Comparison of ENCODE assay signal across 8 mouse cellular contexts in genomic region chr12:56695358-56696173, GRCm38 (mm10). TPM values are rescaled to one million over a fixed set of nuclear protein-coding genes. Genes with fewer than 3 reads are reported as not detected.
A peak's percentile ranks its signal among the peaks of the same experiment; 100 is the strongest.
DNase-seq lines count a peak whose midpoint lies in the region; ATAC-seq lines count a peak whose summit lies in the region.

No protein-coding gene starts in this region.

- peak overlapping the region; percentile 7 for H3K4me3 ChIP-seq in erythroblast, embryonic 14.5 days (replicated peaks)
- H3K4me3 ChIP-seq in heart, embryonic 14.5 days (ENCODE audit: control insufficient read depth in 1 of 2, insufficient read depth in 1 of 2, low read depth in 1 of 2, low read length in 2 of 2) = peak overlapping the region; percentile 40 to 47
- H3K4me3 ChIP-seq in kidney, embryonic 16.5 days (ENCODE audit: low read length) = peak overlapping the region; percentile 39
- peak overlapping the region; percentile 50 for H3K4me3 ChIP-seq in stomach, embryonic 16.5 days (replicated peaks; ENCODE audit: low read length)

- no peaks in the 10 kb centered on the region for H3K36me3 ChIP-seq in erythroblast, embryonic 14.5 days (ENCODE audit: control insufficient read depth)
- H3K36me3 ChIP-seq in heart, embryonic 14.5 days (ENCODE audit: control insufficient read depth, insufficient read depth, low read length) = no peaks in the 10 kb centered on the region
- H3K36me3 ChIP-seq in kidney, embryonic 16.5 days (ENCODE audit: insufficient read depth, low read length) = no peaks in the 10 kb centered on the region
- no peaks in the 10 kb centered on the region for H3K36me3 ChIP-seq in stomach, embryonic 16.5 days (ENCODE audit: control insufficient read depth, insufficient read depth, low read length)

- H3K9me3 ChIP-seq in erythroblast, embryonic 14.5 days (ENCODE audit: control insufficient read depth, low read length) = peaks cover 17% of the 10 kb centered on the region; the same call in 1 of the 2 replicates
- no peaks in the 10 kb centered on the region for H3K9me3 ChIP-seq in heart, embryonic 14.5 days (ENCODE audit: control insufficient read depth, low read length)
- no peaks in the 10 kb centered on the region for H3K9me3 ChIP-seq in kidney, embryonic 16.5 days (ENCODE audit: low read length)
- H3K9me3 ChIP-seq in stomach, embryonic 16.5 days (replicated peaks; ENCODE audit: control insufficient read depth, low read length) = no peaks in the 10 kb centered on the region

- H3K27me3 ChIP-seq in erythroblast, embryonic 14.5 days (ENCODE audit: control insufficient read depth) = peaks cover 100% of the 10 kb centered on the region
- peaks cover 97% of the 10 kb centered on the region for H3K27me3 ChIP-seq in heart, embryonic 14.5 days (ENCODE audit: control insufficient read depth, insufficient read depth, low read length)
- H3K27me3 ChIP-seq in kidney, embryonic 16.5 days (ENCODE audit: insufficient read depth, low read length) = peaks cover 96% of the 10 kb centered on the region
- peaks cover 88% of the 10 kb centered on the region for H3K27me3 ChIP-seq in stomach, embryonic 16.5 days (ENCODE audit: control insufficient read depth, insufficient read depth, low read length)

- peak; percentile 76 to 89 for DNase-seq in urinary bladder, adult 18-20 months (ENCODE audit: low spot score in 2 of 2)
- DNase-seq in urinary bladder, postnatal 10 days (ENCODE audit: low spot score) = no peak
- peak; percentile 72 for DNase-seq in lung, postnatal 14 days
- no peak for DNase-seq in right cerebral cortex, adult 18-20 months

- peak overlapping the region; percentile 78 for H3K4me2 ChIP-seq in heart, embryonic 14.5 days (ENCODE audit: low read length)
- peak overlapping the region; percentile 58 for H3K4me2 ChIP-seq in kidney, embryonic 16.5 days (replicated peaks; ENCODE audit: low read depth, low read length)
- peak overlapping the region; percentile 66 for H3K4me2 ChIP-seq in stomach, embryonic 16.5 days (ENCODE audit: low read depth, low read length)

- under 1% methylated on average over 41 of the region's 41 CpGs for WGBS in heart, embryonic 14.5 days
- WGBS in kidney, embryonic 16.5 days = 1% methylated on average over 41 of the region's 41 CpGs
- under 1% methylated on average over 41 of the region's 41 CpGs for WGBS in stomach, embryonic 16.5 days

- H3K9ac ChIP-seq in heart, embryonic 14.5 days (ENCODE audit: low read length) = no peak overlapping the region
- no peak overlapping the region for H3K9ac ChIP-seq in kidney, embryonic 16.5 days (replicated peaks; ENCODE audit: low read length)
- H3K9ac ChIP-seq in stomach, embryonic 16.5 days (ENCODE audit: low read length) = peak overlapping the region; percentile 61

- peaks cover 5% of the 10 kb centered on the region for H3K4me1 ChIP-seq in erythroblast, embryonic 14.5 days (ENCODE audit: control insufficient read depth)
- H3K4me1 ChIP-seq in heart, embryonic 14.5 days (ENCODE audit: control insufficient read depth in 2 of 2, insufficient read depth in 2 of 2, low read length in 2 of 2) = peaks cover 17 to 23% of the 10 kb centered on the region in 2 experiments; a peak in 3 of 4 replicates
- peaks cover 26% of the 10 kb centered on the region for H3K4me1 ChIP-seq in kidney, embryonic 16.5 days (ENCODE audit: insufficient read depth, low read length)
- peaks cover 17% of the 10 kb centered on the region for H3K4me1 ChIP-seq in stomach, embryonic 16.5 days (ENCODE audit: control insufficient read depth, insufficient read depth, low read length)

- ATAC-seq in heart, embryonic 14.5 days (ENCODE audit: insufficient number of reproducible peaks, insufficient read depth, low FRiP score, low read depth) = peak; percentile 83
- ATAC-seq in kidney, embryonic 16.5 days (ENCODE audit: low FRiP score, low TSS enrichment) = peak; percentile 95
- peak; percentile 96 for ATAC-seq in stomach, embryonic 16.5 days (ENCODE audit: insufficient read depth, low FRiP score)

- no peak overlapping the region for H3K27ac ChIP-seq in heart, embryonic 14.5 days (replicated peaks in 1 of 2; ENCODE audit: control insufficient read depth in 1 of 2, insufficient read depth in 1 of 2, low read depth in 2 of 2, low read length in 2 of 2)
- H3K27ac ChIP-seq in kidney, embryonic 16.5 days (ENCODE audit: low read length) = no peak overlapping the region
- H3K27ac ChIP-seq in stomach, embryonic 16.5 days (ENCODE audit: low read length) = peak overlapping the region; percentile 59; the same call in 1 of the 2 replicates

RNA-seq across cellular contexts. Expression of gene Pax9, which starts 4.0 kb away (rescaled TPM):
- not detected in 2 replicates for polyA plus RNA-seq in erythroblast, embryonic 14.5 days (2012)
- polyA plus RNA-seq in heart, embryonic 14.5 days (2014; fragmentation: Nextera tagmentation; extraction: Ambion mirVana) = 0.04 TPM in 1 of 2 replicates, not detected in the other
- polyA plus RNA-seq in kidney, embryonic 16.5 days (2015; fragmentation: Nextera tagmentation; extraction: Ambion mirVana) = 0.06 and 0.18 TPM in 2 replicates
- polyA plus RNA-seq in stomach, embryonic 16.5 days (2015; fragmentation: Nextera tagmentation; extraction: Ambion mirVana) = 2.8 and 3.9 TPM in 2 replicates

Comparison
In these comparisons a context has a peak if more than half of its experiments do, and no peak if none do; other contexts are left out.
1. DNase-seq: peak in urinary bladder, adult 18-20 months (2 of 2) and lung, postnatal 14 days (single experiment); none in urinary bladder, postnatal 10 days (single experiment) and right cerebral cortex, adult 18-20 months (single experiment).
2. Peak in every context shown above with its lines, with median percentiles within 50 percentile points of each other: H3K4me3 ChIP-seq, ATAC-seq and H3K4me2 ChIP-seq.